Mouse (Mus musculus) limb, embryonic 15.5 days (tissue): ENCODE results near the gene Nudt15. TPM values are rescaled to one million over a fixed set of nuclear protein-coding genes. Genes with fewer than 3 reads are reported as not detected.

Experiments
- ATAC-seq: fragments of 200-750 bp; cut with Nextera tagmentation; 2 replicates; pipeline ENCODE4 v1.8.0; 2017; ENCODE audit warnings: low read depth, moderate TSS enrichment; ENCODE audit not compliant: insufficient number of reproducible peaks, low FRiP score, low TSS enrichment
- H3K27ac ChIP-seq: fragments of 300-500 bp; sonication (generic); 2 replicates; pipeline ENCODE4 v1.5.1; 2015; ENCODE audit warnings: moderate library complexity, mild to moderate bottlenecking, inconsistent platforms
- H3K27me3 ChIP-seq: fragments of 300-500 bp; sonication (generic); 2 replicates; pipeline ENCODE4 v1.6.1; 2015; ENCODE audit warnings: inconsistent platforms
- H3K36me3 ChIP-seq: fragments of 300-500 bp; sonication (generic); 2 replicates; pipeline ENCODE4 v1.6.1; 2015; ENCODE audit warnings: inconsistent platforms
- H3K4me1 ChIP-seq: fragments of 300-500 bp; sonication (generic); 2 replicates; pipeline ENCODE4 v1.6.1; 2015; ENCODE audit warnings: inconsistent platforms
- H3K4me2 ChIP-seq: fragments of 300-500 bp; sonication (generic); 2 replicates; pipeline ENCODE4 v1.6.1; 2015; ENCODE audit warnings: mild to moderate bottlenecking, inconsistent platforms
- H3K4me3 ChIP-seq: fragments of 300-500 bp; sonication (generic); 2 replicates; pipeline ENCODE4 v1.5.1; 2015; ENCODE audit warnings: mild to moderate bottlenecking, inconsistent platforms
- H3K9ac ChIP-seq: fragments of 300-500 bp; sonication (generic); 2 replicates; pipeline ENCODE4 v1.6.1; 2015; ENCODE audit warnings: inconsistent platforms
- H3K9me3 ChIP-seq: fragments of 300-500 bp; sonication (generic); 2 replicates; pipeline ENCODE4 v1.6.1; 2016; ENCODE audit warnings: inconsistent platforms
- WGBS: fragments of 180-500 bp; shearing (Covaris S2); methylation state at CpG from one replicate; pipeline ENCODE4 v1.1.7; 2015; 5-methylcytosine and 5-hydroxymethylcytosine counted together
- polyA plus RNA-seq: library from polyadenylated mRNA; unstranded; fragments of >200 nt; fragmentation: Nextera tagmentation; extraction: Ambion mirVana; gene quantifications from 2 replicates; pipeline ENCODE4 v1.2.1, GENCODE M21; 2015

The Nudt15 gene
- polyA plus RNA-seq, 1 experiment from 2014 or later: 4.7 TPM

DNA sequence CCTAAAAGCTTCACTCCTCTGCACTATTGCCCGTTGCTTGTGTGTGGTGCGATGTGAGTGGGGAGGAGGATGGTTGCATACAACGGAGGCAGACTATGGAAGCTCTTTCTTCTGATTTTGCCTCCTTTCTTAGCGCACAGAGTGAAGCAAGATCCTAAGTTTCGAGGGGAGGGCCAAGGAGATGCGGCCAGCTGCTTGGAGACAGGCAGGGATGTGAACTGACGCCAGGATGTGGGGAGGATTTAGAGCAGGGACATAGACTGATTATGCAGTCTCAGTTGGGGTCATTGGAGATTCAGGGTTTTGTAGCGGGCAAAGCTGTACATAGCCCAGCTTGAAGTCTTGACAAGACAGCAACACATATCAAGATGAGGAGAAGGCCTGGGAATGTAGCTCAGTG lies 41.8 kb downstream of the Nudt15 start:
- H3K9ac ChIP-seq: no peak overlapping the region
- no peaks in the 10 kb centered on the region for H3K36me3 ChIP-seq
- peaks cover 23% of the 10 kb centered on the region for H3K4me1 ChIP-seq
- ATAC-seq: no peak
- no peak overlapping the region for H3K4me3 ChIP-seq
- no peak overlapping the region for H3K27ac ChIP-seq
- H3K27me3 ChIP-seq: no peaks in the 10 kb centered on the region
- 58% methylated on average over 8 of the region's 8 CpGs for WGBS
- no peak overlapping the region for H3K4me2 ChIP-seq
- no peaks in the 10 kb centered on the region for H3K9me3 ChIP-seq

DNA sequence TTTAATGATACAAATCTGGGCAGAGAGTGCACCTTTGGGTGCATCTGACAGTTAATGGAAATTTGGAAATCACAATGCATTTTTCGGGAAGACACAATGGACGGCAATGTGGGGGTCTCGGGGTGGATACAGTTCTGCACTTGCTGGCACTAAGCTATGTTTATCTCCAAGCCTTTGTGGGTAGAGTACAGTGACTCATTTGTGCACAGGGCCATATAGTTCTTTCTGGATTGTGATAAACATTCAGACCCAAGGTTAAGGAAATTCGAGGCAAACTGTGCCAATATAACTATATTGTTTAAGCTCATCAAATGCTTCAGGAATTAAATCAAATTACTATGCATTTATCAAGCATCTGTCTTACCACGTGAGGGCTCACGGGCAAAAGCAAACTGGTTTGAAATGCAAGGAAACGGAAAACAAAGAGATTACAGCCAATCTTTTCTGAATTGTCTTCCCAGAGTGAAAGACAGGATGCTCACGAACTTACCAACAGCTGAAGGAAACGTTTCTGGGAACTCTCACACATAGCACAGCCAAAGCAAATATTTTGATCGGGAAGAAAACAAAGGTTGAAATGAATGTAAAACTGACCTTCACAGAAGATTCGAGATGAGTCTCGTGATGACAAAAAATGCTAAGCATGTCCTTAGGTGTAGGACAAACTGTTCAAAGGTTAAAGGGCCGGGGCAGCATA lies 44.7 kb downstream of the Nudt15 start:
- Histone ChIP-seq H3K9me3 (no peaks in the 10 kb centered on the region), H3K4me1 (peaks cover 13% of the 10 kb centered on the region), H3K9ac (no peak overlapping the region), H3K4me3 (no peak overlapping the region), H3K27ac (peak overlapping the region; percentile 38; the same call in 1 of the 2 replicates), H3K36me3 (no peaks in the 10 kb centered on the region), H3K27me3 (no peaks in the 10 kb centered on the region), H3K4me2 (no peak overlapping the region)
- no peak for ATAC-seq
- WGBS: 66% methylated on average over 13 of the region's 13 CpGs

DNA sequence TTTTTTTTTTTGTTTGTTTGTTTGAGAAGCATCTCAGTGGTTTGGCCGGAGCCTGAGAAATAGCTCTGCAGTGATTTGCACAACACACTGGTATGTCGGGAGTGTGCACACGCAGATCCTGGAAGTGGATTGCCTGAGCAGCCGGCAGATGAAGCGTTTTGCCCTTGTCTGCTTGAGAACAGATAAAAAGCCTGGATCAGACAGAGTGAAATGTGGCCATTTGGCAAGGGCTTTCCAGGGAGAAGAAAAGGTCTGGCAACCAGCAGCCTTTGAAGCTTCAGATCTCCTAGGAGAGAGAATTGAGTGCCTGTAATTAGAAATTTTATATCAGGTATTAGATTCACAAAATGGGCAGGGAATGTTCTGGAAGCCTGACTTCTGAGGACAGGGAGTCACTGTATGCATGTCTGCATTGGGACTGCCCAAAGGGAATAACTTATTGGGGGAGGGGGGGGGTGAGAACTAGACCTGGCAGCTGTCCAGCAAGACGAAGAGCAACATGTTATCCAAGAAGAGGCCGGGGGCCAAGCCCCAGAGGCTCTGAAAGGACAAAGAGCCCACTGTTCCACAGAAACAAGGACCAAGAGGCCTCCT lies 45.4 kb downstream of the Nudt15 start:
- H3K36me3 ChIP-seq: no peaks in the 10 kb centered on the region
- no peaks in the 10 kb centered on the region for H3K9me3 ChIP-seq
- no peak for ATAC-seq
- H3K4me2 ChIP-seq: no peak overlapping the region
- peak overlapping the region; percentile 38; the same call in 1 of the 2 replicates for H3K27ac ChIP-seq
- 27% methylated on average over 7 of the region's 7 CpGs for WGBS
- H3K9ac ChIP-seq: no peak overlapping the region
- H3K27me3 ChIP-seq: no peaks in the 10 kb centered on the region
- no peak overlapping the region for H3K4me3 ChIP-seq
- H3K4me1 ChIP-seq: peaks cover 13% of the 10 kb centered on the region

DNA sequence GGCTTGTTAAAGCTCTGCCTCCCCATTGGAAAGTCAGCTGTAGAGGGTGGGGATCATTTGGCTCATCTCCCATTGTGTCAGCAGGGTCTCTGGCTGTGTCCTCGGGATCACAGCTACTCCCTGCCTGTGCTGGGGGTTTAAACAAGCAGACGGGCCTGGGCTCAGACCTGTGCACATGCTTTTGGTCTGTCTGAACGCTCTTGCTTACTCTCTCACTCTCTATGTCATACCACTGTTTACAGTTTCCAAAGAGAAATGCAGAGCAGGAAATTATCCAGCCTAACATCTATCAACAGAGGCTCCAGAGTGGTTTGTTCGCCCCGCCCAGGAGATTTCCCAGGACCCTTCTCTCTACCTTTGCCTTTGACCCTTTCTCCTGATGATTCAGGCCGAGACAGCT lies 46.3 kb downstream of the Nudt15 start:
- H3K4me2 ChIP-seq: no peak overlapping the region
- H3K27me3 ChIP-seq: no peaks in the 10 kb centered on the region
- no peak overlapping the region for H3K9ac ChIP-seq
- peaks cover 13% of the 10 kb centered on the region for H3K4me1 ChIP-seq
- H3K9me3 ChIP-seq: no peaks in the 10 kb centered on the region
- H3K4me3 ChIP-seq: no peak overlapping the region
- H3K36me3 ChIP-seq: no peaks in the 10 kb centered on the region
- no peak for ATAC-seq
- no peak overlapping the region for H3K27ac ChIP-seq
- 70% methylated on average over 6 of the region's 6 CpGs for WGBS

DNA sequence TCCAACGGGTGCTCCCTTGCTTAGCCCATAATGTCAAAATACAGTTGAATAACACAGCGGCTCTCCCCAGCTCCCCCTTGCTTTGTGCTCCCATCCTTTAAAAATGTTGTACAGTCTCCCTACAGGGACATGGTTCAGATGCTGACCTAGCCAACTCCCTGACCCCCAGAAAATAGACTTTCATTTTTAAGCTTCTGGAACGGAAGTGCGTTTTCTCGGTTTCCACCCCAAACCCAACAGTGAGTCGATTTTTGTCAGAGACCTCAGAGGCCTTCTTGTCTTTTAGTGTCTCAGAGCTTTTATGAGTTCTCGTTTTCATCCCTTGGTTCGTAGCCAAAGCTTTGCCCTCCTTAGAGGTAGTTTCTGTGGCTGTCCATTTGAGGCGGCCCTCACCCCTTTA lies 46.8 kb downstream of the Nudt15 start:
- Histone ChIP-seq H3K9me3 (no peaks in the 10 kb centered on the region), H3K27ac (no peak overlapping the region), H3K9ac (no peak overlapping the region), H3K36me3 (no peaks in the 10 kb centered on the region), H3K27me3 (no peaks in the 10 kb centered on the region), H3K4me1 (peaks cover 13% of the 10 kb centered on the region), H3K4me2 (no peak overlapping the region), H3K4me3 (no peak overlapping the region)
- no peak for ATAC-seq
- 77% methylated on average over 9 of the region's 9 CpGs for WGBS

DNA sequence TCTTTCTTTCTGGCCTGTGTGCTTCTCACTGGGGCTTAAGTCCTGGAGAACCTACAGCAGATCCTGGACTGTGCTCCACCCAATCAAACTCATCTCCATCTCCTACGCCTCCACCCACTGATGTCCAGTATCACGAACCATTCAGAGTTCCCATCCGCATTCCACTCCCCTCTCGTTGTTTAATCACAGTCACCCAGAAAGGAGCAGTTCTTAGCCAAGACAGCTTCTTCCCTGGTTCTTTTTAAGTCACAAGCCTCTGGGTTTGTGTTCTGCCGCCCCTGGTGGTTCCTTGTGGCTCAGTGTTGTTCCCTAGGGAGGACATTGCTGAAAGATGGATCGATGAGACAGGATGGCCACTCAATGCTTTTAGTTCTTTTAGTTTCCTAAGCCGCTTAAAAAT lies 52.3 kb downstream of the Nudt15 start:
- Histone ChIP-seq H3K36me3 (no peaks in the 10 kb centered on the region), H3K27me3 (no peaks in the 10 kb centered on the region), H3K9me3 (no peaks in the 10 kb centered on the region), H3K4me3 (no peak overlapping the region), H3K9ac (no peak overlapping the region), H3K4me2 (no peak overlapping the region), H3K4me1 (no peaks in the 10 kb centered on the region), H3K27ac (no peak overlapping the region)
- WGBS: 71% methylated on average over 7 of the region's 7 CpGs
- ATAC-seq: no peak

DNA sequence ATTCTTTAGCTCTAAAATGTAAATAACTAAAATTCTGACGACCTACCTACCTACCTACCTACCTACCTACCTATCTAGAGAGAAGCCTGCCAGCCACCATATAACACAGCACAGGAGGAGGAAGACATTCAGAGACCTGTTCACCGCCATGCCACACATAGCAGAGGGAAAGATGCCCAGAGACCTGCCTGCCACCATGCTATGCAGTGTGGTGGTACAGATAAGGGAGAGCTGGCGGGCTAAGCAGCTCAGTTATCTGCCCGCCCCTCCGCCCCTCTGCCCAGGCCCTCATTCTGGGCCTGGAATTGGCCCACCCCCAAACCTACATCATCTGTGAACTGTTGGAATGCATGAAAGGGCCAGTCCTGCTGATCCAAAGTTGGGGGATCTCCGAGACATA lies 53.9 kb downstream of the Nudt15 start:
- WGBS: 80% methylated on average over 6 of the region's 6 CpGs
- Histone ChIP-seq H3K9me3 (no peaks in the 10 kb centered on the region), H3K4me1 (no peaks in the 10 kb centered on the region), H3K9ac (no peak overlapping the region), H3K27me3 (no peaks in the 10 kb centered on the region), H3K4me3 (no peak overlapping the region), H3K4me2 (no peak overlapping the region), H3K36me3 (no peaks in the 10 kb centered on the region), H3K27ac (no peak overlapping the region)
- ATAC-seq: no peak

DNA sequence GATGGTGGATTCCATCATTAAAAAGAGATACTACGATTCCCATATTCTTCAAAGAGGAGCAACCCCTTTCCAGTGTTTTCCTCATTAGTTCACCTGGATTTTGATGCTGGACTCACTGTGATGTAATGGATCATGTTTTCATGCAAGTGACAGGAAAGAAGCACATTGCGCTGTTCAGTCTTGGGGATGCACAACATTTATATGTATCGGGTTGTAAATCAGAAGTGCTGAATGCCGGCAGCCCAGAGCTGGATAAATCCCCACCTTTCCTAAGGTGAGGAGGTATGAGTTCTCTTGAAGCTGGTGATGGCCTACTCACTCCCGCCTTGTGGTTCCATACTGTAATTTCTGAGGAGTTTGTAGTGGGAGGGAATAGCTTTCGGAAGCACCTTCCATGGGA lies 54.7 kb downstream of the Nudt15 start:
- Histone ChIP-seq H3K4me2 (no peak overlapping the region), H3K4me3 (no peak overlapping the region), H3K9me3 (no peaks in the 10 kb centered on the region), H3K4me1 (no peaks in the 10 kb centered on the region), H3K27me3 (no peaks in the 10 kb centered on the region), H3K36me3 (no peaks in the 10 kb centered on the region), H3K9ac (no peak overlapping the region), H3K27ac (no peak overlapping the region)
- 89% methylated on average over 6 of the region's 6 CpGs for WGBS
- ATAC-seq: no peak

DNA sequence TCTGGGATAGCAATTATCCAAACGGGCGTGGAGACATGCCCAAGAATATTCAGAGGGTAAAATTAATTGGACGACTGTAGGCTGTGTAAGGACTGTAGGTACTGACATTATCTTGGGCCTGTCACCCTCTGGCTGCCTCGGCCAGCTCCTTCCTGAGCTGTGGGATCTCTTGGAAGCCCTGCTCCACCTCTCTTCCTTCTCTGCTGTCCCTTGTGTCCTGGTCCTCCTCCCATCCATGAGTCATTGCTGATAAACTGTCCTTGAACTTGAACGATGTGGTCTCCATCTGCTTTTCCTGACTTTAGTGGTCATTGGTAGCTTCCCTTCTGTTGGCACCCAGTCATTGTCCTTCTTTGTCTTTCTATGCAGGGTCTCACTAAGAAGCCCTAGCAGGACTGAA lies 61.4 kb downstream of the Nudt15 start:
- ATAC-seq: no peak
- Histone ChIP-seq H3K4me1 (peaks cover 6% of the 10 kb centered on the region), H3K27me3 (no peaks in the 10 kb centered on the region), H3K27ac (no peak overlapping the region), H3K9ac (no peak overlapping the region), H3K4me3 (no peak overlapping the region), H3K9me3 (no peaks in the 10 kb centered on the region), H3K4me2 (no peak overlapping the region), H3K36me3 (no peaks in the 10 kb centered on the region)
- 71% methylated on average over 5 of the region's 5 CpGs for WGBS

DNA sequence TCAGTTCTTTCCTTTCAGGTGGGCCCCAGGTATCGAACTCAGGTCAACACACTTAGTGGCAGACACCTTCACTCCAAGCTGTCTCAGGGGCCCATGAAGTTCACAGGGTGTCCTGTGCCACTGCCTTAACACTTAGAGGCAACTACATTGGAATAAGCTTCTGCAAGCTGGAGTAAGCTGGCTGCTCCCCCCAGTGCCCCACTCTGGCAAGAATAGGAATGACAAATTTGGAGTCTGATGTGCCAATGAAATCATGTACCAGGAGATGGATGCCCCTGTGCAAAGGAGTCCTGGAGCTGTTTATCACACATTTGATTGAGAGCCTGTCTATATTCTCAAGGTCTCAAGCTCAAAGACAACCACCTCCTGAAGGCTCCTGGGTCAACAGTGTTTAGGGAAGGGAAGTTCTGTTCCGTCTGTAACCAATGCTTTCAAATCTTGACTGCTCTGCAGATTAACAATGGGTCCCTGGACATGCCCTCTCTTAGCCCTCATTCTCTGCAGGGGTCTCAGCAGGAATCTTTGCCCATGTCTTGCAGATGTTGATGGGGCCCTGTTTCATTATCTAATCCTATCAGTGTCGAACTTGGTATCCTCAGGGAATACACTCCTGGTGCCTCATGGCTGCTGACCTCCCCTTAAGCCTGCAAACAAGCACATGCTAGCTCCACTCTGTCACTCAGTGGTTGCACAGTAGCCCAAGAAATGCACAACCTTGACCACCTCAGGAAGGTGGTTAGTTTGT lies 63.5 kb downstream of the Nudt15 start:
- whole genome bisulfite sequencing: 71% methylated on average over 3 of the region's 3 CpGs
- no peak for ATAC-seq

DNA sequence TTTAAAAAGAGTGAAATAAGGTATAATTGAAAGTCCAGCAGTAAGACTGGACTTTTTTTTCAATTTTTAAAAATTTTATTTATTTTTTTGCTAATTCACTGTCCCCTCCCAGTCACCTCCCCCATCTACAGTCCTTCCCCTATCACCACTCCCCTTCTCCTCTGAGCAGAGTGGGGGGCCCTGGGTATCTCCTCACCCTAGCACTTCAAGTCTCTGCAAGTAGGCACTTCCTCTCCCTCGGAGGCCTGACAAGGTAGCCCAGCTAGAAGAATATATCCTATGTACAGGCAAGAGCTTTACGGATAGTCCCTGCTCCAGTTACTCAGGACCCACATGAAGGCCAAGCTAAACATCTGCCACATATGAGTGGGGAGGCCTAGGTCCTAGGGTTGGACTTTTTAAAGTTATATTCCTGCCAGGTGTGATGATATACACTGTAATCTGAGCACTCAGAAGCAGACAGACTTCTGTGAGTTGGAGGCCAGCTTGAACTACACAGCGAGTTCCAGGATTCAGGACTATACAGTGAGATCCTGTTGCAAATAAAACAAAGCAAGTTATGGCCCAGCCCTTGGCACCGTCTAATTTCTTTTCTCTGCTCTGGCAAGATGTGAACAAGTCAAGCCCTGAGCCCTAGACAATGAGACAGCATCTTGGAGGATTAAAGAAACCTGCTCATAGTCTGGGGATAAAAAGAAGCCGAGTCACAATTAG lies 64.4 kb downstream of the Nudt15 start:
- no peak overlapping the region for H3K4me3 ChIP-seq
- no peak overlapping the region for H3K4me2 ChIP-seq
- H3K27me3 ChIP-seq: no peaks in the 10 kb centered on the region
- H3K4me1 ChIP-seq: peaks cover 8% of the 10 kb centered on the region
- no peak overlapping the region for H3K9ac ChIP-seq
- 58% methylated on average over 5 of the region's 5 CpGs for WGBS
- no peaks in the 10 kb centered on the region for H3K36me3 ChIP-seq
- H3K27ac ChIP-seq: no peak overlapping the region
- no peak for ATAC-seq
- H3K9me3 ChIP-seq: no peaks in the 10 kb centered on the region

More for the DNA sequence above, 63.5 kb downstream of the Nudt15 start:
- Histone ChIP-seq H3K4me3 (no peak overlapping the region), H3K9me3 (no peaks in the 10 kb centered on the region), H3K4me2 (no peak overlapping the region), H3K4me1 (peaks cover 8% of the 10 kb centered on the region), H3K9ac (no peak overlapping the region), H3K27me3 (no peaks in the 10 kb centered on the region), H3K36me3 (no peaks in the 10 kb centered on the region), H3K27ac (no peak overlapping the region)

DNA sequence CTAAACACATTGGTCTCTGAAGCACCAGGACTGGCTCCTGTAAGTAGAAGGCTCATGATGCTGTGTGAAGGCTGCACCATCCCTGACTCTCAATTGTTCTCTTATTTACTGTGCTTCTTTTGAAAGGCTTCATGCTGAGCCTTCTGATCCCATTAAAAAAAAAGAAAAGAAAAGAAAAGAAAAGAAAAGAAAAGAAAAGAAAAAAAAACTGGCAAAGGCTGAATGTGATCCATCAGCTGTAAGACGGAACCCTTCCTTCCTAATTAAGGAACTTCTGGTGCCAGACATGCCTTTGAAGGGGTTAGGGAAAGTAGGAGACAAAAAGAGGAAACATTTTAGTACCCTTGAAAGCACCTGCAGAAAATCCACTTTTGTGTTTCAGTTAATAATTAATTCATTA lies 68.3 kb downstream of the Nudt15 start:
- Histone ChIP-seq H3K36me3 (no peaks in the 10 kb centered on the region), H3K27me3 (no peaks in the 10 kb centered on the region), H3K9me3 (no peaks in the 10 kb centered on the region), H3K4me2 (no peak overlapping the region), H3K9ac (no peak overlapping the region), H3K4me1 (peaks cover 21% of the 10 kb centered on the region), H3K27ac (no peak overlapping the region), H3K4me3 (no peak overlapping the region)
- no peak for ATAC-seq
- 74% methylated on average over 1 of the region's 1 CpGs for WGBS
